Mouse (Mus musculus) intestine, embryonic 15.5 days (tissue): ENCODE measurements around the gene Mrm1. TPM values are rescaled to one million over a fixed set of nuclear protein-coding genes. Genes with fewer than 3 reads are reported as not detected.

ENCODE experiments used
- polyA plus RNA-seq: library from polyadenylated mRNA; unstranded; fragments of >200 nt; fragmentation: Nextera tagmentation; extraction: Ambion mirVana; gene quantifications from 2 replicates; pipeline ENCODE4 v1.2.1, GENCODE M21; 2015

Mrm1 gene
- polyA plus RNA-seq, 1 experiment from 2014 or later: 16.3 TPM

Other genes starting within 250 kb of the Mrm1 start
- gene Dhrs11, start 9.5 kb upstream of the Mrm1 start, polyA plus RNA-seq: 64.4 and 78.1 TPM in 2 replicates
- gene Ggnbp2, start 51.3 kb upstream of the Mrm1 start, polyA plus RNA-seq: 78.7 and 83.1 TPM in 2 replicates
- gene Myo19, start 60.6 kb upstream of the Mrm1 start, polyA plus RNA-seq: 7.6 and 7.8 TPM in 2 replicates
- gene Pigw, start 60.8 kb upstream of the Mrm1 start, polyA plus RNA-seq: 2.8 and 3.4 TPM in 2 replicates
- gene Znhit3, start 96.9 kb upstream of the Mrm1 start, polyA plus RNA-seq: 51.6 and 57.1 TPM in 2 replicates
- 0.21 and 0.45 TPM in 2 replicates for gene Car4, start 138.3 kb upstream of the Mrm1 start, polyA plus RNA-seq